In the genomic region with DNA sequence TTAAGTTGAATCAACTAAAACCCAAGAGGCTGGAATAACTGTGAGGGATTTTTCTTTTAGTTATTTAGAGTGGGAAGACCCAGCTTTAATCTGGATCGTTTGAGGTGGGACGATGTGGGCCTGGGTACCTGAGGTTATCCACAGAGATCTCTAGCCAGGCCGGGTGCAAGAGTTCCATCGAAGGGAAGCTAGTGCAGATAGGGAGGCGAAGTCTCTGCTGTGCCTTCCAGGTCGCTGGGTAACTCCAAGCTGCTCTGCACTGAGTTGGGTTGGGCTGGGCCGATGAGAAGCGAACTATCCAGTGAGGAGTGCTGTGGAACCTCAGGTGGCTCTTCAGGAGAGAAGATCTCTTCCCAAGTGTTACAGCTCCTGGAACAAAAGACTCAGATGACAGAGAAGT, we compare ENCODE assay signal across 14 mouse cellular contexts.
"Had no signal": no experiment of that assay in that cellular context is flagged by ENCODE, and none has a peak within 500 bp of the region (broad histone marks: within the 10 kb centered on the region; RNA-seq: fewer than 3 reads in every experiment).

No protein-coding gene starts in this region.

- ATAC-seq: midbrain, embryonic 16.5 days had no signal

- H3K27ac ChIP-seq: midbrain, embryonic 10.5 days; midbrain, embryonic 12.5 days; neural tube, embryonic 13.5 days; neural tube, embryonic 15.5 days had no signal

- H3K27me3 ChIP-seq: midbrain, embryonic 12.5 days; neural tube, embryonic 13.5 days; neural tube, embryonic 15.5 days had no signal

- H3K4me2 ChIP-seq: lung, embryonic 14.5 days; midbrain, embryonic 12.5 days; neural tube, embryonic 13.5 days; neural tube, embryonic 15.5 days had no signal

- H3K9me3 ChIP-seq: neural tube, embryonic 13.5 days had no signal

- H3K4me3 ChIP-seq: midbrain, embryonic 10.5 days; midbrain, embryonic 12.5 days; myocyte; neural tube, embryonic 13.5 days; neural tube, embryonic 15.5 days had no signal

- H3K4me1 ChIP-seq: midbrain, embryonic 10.5 days; midbrain, embryonic 12.5 days; neural tube, embryonic 13.5 days; neural tube, embryonic 15.5 days had no signal

- H3K9ac ChIP-seq: lung, embryonic 14.5 days; midbrain, embryonic 12.5 days; neural tube, embryonic 13.5 days; neural tube, embryonic 15.5 days had no signal

- DNase-seq: lung, adult 18-20 months; lung, embryonic 14.5 days; lung, postnatal 10 days; midbrain, embryonic 14.5 days; retina, postnatal 1 day; right cerebral cortex, adult 18-20 months; thymus, postnatal 14 days; thymus, postnatal 36 days had no signal
